Mouse (Mus musculus) lung, postnatal 0 days (tissue): ENCODE data around the gene Wnt5b. TPM values are rescaled to one million over a fixed set of nuclear protein-coding genes. Genes with fewer than 3 reads are reported as not detected.

Experiments
- ATAC-seq: fragments of 200-750 bp; cut with Nextera tagmentation; 2 replicates; pipeline ENCODE4 v1.8.0; 2017; ENCODE audit warnings: moderate library complexity
- DNase-seq: peaks from one replicate; pipeline ENCODE4 v3.0.0-alpha.2; 2016; ENCODE audit warnings: low spot score
- H3K27ac ChIP-seq: fragments of 300-500 bp; sonication (generic); 2 replicates; pipeline ENCODE4 v1.5.1; 2014; ENCODE audit warnings: antibody characterized with exemption, mild to moderate bottlenecking, low read length, mixed read lengths
- H3K27me3 ChIP-seq: fragments of 300-500 bp; sonication (generic); replicated peaks from 2 replicates; pipeline ENCODE4 v1.6.1; 2014; ENCODE audit warnings: low read length, mixed read lengths; ENCODE audit not compliant: insufficient read depth
- H3K36me3 ChIP-seq: fragments of 300-500 bp; sonication (generic); 2 replicates; pipeline ENCODE4 v1.6.1; 2014; ENCODE audit warnings: low read length, mixed read lengths; ENCODE audit not compliant: insufficient read depth
- H3K4me1 ChIP-seq: fragments of 300-500 bp; sonication (generic); 2 replicates; pipeline ENCODE4 v1.6.1; 2014; ENCODE audit warnings: antibody characterized with exemption, low read depth, low read length, mixed read lengths; ENCODE audit not compliant: insufficient read depth
- H3K4me2 ChIP-seq: fragments of 300-500 bp; sonication (generic); replicated peaks from 2 replicates; pipeline ENCODE4 v1.6.1; 2014; ENCODE audit warnings: low read depth, mild to moderate bottlenecking, low read length, moderate library complexity, mixed read lengths
- H3K4me3 ChIP-seq: fragments of 300-500 bp; sonication (generic); 2 replicates; pipeline ENCODE4 v1.5.1; 2014; ENCODE audit warnings: low read depth, low read length
- H3K9ac ChIP-seq: fragments of 300-500 bp; sonication (generic); replicated peaks from 2 replicates; pipeline ENCODE4 v1.6.1; 2014; ENCODE audit warnings: low read depth, mild to moderate bottlenecking
- H3K9me3 ChIP-seq: fragments of 300-500 bp; sonication (generic); 2 replicates; pipeline ENCODE4 v1.6.1; 2016; ENCODE audit warnings: low read length, mixed read lengths
- CTCF ChIP-seq: IDR thresholded peaks from 2 replicates; pipeline ENCODE4 v1.5.1; 2016; ENCODE audit warnings: antibody characterized with exemption, mild to moderate bottlenecking
- EP300 ChIP-seq: IDR thresholded peaks from 2 replicates; pipeline ENCODE4 v1.6.1; 2016; ENCODE audit warnings: antibody characterized with exemption, mild to moderate bottlenecking, control low read depth
- WGBS: fragments of 180-500 bp; shearing (Covaris S2); extraction: QIAGEN DNeasy Blood & Tissue Kit; methylation state at CpG from one replicate; pipeline ENCODE4 v1.1.7; 2014; 5-methylcytosine and 5-hydroxymethylcytosine counted together
- polyA plus RNA-seq: library from polyadenylated mRNA; unstranded; fragments of >200 nt; fragmentation: Nextera tagmentation; extraction: Ambion mirVana; gene quantifications from 2 replicates; pipeline ENCODE4 v1.2.1, GENCODE M21; 2015

The Wnt5b gene
- polyA plus RNA-seq, 1 experiment from 2014 or later: 6.6 TPM

GRCm38 (mm10) chr6:119450965-119451943 lies 92.9 kb downstream of the Wnt5b start:
- Histone ChIP-seq H3K36me3 (no peaks in the 10 kb centered on the region), H3K9ac (no peak overlapping the region), H3K4me1 (peaks cover 14% of the 10 kb centered on the region; the same call in 1 of the 2 replicates), H3K27ac (no peak overlapping the region), H3K9me3 (no peaks in the 10 kb centered on the region), H3K4me3 (peak overlapping the region; percentile 34; the same call in 1 of the 2 replicates), H3K4me2 (peak overlapping the region; percentile 65), H3K27me3 (no peaks in the 10 kb centered on the region)
- no peak for TF ChIP-seq EP300
- TF ChIP-seq CTCF: no peak
- 25% methylated on average over 14 of the region's 14 CpGs for WGBS
- no peak for ATAC-seq
- DNase-seq: peak; percentile 39

DNA sequence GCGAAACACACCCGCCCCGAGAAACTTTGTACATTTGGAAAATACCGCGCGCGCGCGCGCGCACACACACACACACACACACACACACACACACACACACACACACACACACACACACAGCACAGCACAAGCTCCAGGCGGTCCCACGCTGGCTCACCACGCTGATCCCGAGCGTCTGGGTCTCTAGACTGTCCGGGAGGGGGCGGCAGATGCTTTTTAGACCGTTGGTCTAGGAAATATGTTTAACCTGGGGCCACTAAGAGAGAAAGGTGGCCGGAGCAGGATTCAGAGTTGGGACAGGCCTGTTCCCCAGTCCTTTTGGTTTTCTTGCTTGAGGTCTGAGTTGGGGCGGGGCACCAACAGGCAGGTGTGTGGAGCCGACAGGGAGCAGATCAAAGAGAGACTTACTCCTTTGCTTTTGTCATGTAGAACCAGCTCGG lies 95.1 kb downstream of the Wnt5b start:
- WGBS: 5% methylated on average over 18 of the region's 23 CpGs
- no peaks in the 10 kb centered on the region for H3K36me3 ChIP-seq
- peak; percentile 76 for ATAC-seq

GRCm38 (mm10) chr6:119448321-119449059 lies 95.7 kb downstream of the Wnt5b start:
- Histone ChIP-seq H3K27ac (no peak overlapping the region), H3K4me3 (peak overlapping the region; percentile 35), H3K36me3 (no peaks in the 10 kb centered on the region), H3K9ac (0 out of 2 replicates have a peak overlapping the region, but pooled peaks have one; percentile 16), H3K4me2 (peak overlapping the region; percentile 66), H3K27me3 (no peaks in the 10 kb centered on the region), H3K4me1 (peaks cover 14% of the 10 kb centered on the region; the same call in 1 of the 2 replicates), H3K9me3 (no peaks in the 10 kb centered on the region)
- peak; percentile 74 for DNase-seq
- peak; percentile 47 for ATAC-seq
- TF ChIP-seq CTCF (no peak), EP300 (no peak)
- WGBS: 8% methylated on average over 18 of the region's 18 CpGs

More for the DNA sequence above, 95.1 kb downstream of the Wnt5b start:
- TF ChIP-seq CTCF (peak; percentile 75), EP300 (no peak)
- H3K27me3 ChIP-seq: no peaks in the 10 kb centered on the region
- DNase-seq: peak; percentile 84
- peak overlapping the region; percentile 35 for H3K4me3 ChIP-seq
- H3K27ac ChIP-seq: no peak overlapping the region
- peak overlapping the region; percentile 66 for H3K4me2 ChIP-seq
- peaks cover 14% of the 10 kb centered on the region; the same call in 1 of the 2 replicates for H3K4me1 ChIP-seq
- H3K9me3 ChIP-seq: no peaks in the 10 kb centered on the region
- 0 out of 2 replicates have a peak overlapping the region, but pooled peaks have one; percentile 16 for H3K9ac ChIP-seq

DNA sequence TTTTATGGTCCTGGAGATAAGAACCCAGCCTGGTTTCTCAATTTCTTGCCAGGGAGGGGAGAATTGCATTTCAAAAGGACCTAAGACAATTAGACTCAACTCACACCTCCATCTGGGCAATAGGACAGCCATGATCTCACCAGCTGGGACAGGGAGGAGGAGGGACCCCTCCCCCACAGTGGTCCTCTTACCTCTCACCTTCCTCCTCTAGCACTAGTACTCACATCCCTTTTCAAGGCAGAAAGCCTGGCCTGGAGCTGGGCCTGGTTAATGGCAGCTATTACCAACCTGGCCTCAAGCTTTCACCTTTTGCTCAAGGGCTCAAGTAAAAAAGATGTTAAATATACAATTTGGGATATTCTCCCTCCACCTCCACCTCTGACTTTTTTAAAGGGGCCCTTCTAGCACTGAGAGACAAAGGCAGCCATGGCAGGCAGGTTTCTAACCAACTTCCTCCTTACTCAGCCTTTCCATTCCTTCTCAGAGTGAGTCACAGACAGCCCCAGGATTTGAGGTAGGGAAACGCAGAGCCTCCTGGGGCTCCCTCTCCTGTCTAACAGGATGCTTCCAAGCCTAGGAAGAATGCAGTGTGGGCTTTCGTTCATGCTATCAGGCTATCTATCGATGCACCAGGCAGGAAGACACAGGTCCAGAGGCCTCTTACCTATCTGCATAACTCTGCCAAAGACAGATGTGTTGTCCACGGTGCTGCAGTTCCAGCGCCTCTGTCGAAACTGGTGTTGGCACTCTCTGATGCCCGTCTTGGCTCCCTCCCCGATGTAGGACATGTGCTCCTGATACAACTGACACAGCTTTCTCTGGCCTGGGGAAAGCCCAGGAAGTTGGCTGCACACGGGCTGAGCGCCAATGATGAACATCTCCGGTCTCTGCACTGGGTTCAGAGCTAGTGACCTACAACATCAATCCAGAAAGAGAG lies 98.2 kb downstream of the Wnt5b start:
- Histone ChIP-seq H3K4me1 (peaks cover 8% of the 10 kb centered on the region; the same call in 1 of the 2 replicates), H3K4me2 (no peak overlapping the region), H3K36me3 (no peaks in the 10 kb centered on the region), H3K4me3 (no peak overlapping the region), H3K27ac (no peak overlapping the region), H3K9me3 (no peaks in the 10 kb centered on the region), H3K9ac (no peak overlapping the region), H3K27me3 (no peaks in the 10 kb centered on the region)
- ATAC-seq: no peak
- DNase-seq: no peak
- WGBS: 60% methylated on average over 11 of the region's 11 CpGs
- TF ChIP-seq CTCF (no peak), EP300 (no peak)

DNA sequence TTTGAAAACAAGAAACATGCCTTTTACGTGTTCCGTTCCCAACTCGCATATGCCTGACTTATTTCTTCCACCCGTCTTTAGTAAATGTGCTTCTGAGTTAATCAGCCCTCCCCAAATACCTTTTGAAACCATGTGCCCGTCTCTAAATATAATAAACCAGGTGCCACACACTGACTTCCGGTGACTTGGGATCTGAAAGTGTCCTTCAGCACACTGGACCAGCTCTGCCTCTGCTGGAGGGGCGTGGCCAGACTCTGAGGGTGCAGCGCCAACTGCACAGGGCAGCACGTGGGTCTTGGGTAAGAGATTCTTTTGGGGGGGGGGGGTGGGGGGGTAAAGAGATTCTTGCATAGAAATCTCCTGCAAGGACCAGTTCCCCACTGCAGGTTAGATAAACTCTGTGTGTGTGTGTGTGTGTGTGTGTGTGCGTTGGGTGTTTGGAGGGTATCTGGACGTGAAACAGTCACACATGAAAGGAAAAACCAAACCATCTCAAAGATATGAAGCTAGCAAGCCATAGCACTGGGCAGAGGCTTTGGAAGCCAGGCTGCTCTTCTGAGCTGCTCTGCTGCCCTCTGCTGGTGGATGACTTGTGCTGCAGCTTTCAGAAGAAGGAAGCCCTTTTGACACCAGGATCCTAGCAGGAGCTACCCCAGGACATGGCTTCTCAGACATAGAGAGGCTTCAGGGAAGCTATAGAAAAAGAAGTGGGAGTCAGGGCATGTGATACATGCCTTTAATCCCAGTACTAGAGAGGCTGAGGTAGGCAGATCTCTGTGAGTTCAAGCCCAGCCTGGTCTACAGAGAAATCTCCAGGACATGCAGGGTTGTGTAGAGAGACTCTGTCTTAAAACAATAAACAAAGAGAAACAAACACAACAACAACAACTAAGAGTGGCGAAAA lies 100.2 kb downstream of the Wnt5b start:
- no peak overlapping the region for H3K9ac ChIP-seq
- no peak for TF ChIP-seq EP300
- TF ChIP-seq CTCF: peak; percentile 96
- H3K9me3 ChIP-seq: no peaks in the 10 kb centered on the region
- H3K4me3 ChIP-seq: no peak overlapping the region
- peak; percentile 94 for DNase-seq
- peaks cover 5% of the 10 kb centered on the region; the same call in 1 of the 2 replicates for H3K4me1 ChIP-seq
- no peaks in the 10 kb centered on the region for H3K27me3 ChIP-seq
- peak overlapping the region; percentile 20 for H3K4me2 ChIP-seq
- WGBS: 21% methylated on average over 12 of the region's 12 CpGs
- H3K27ac ChIP-seq: no peak overlapping the region
- peak; percentile 90 for ATAC-seq
- H3K36me3 ChIP-seq: no peaks in the 10 kb centered on the region
